Mouse (Mus musculus): ENCODE measurements around the gene Samd5.

Gene Samd5

GRCm38 (mm10) chr10:9579374-9579773 is 95.6 kb downstream of the Samd5 start:
- no peaks in the 10 kb centered on the region for H3K36me3 ChIP-seq (ENCODE audit: insufficient read depth, low read length)
- no peaks in the 10 kb centered on the region for H3K4me1 ChIP-seq (replicated peaks; ENCODE audit: low read depth, low read length)
- H3K4me3 ChIP-seq (replicated peaks; ENCODE audit: low read length): no peak overlapping the region
- TF ChIP-seq CTCF (conservative IDR thresholded peaks at IDR 0.05; ENCODE audit: low read length) (no peak), POU5F1 (IDR thresholded peaks at IDR 0.05; ENCODE audit: borderline replicate concordance, low read length) (no peak), NANOG (IDR thresholded peaks at IDR 0.05; ENCODE audit: borderline replicate concordance, low read length) (no peak)
- H3K27me3 ChIP-seq (ENCODE audit: insufficient read depth, low read length): no peaks in the 10 kb centered on the region
- H3K9me3 ChIP-seq (ENCODE audit: low read length): peaks cover 41% of the 10 kb centered on the region

- Histone ChIP-seq H3K9me3 (ENCODE audit: low read length) (peaks cover 37% of the 10 kb centered on the region), H3K4me3 (replicated peaks; ENCODE audit: low read length) (no peak overlapping the region), H3K36me3 (ENCODE audit: insufficient read depth, low read length) (no peaks in the 10 kb centered on the region), H3K4me1 (replicated peaks; ENCODE audit: low read depth, low read length) (no peaks in the 10 kb centered on the region), H3K27me3 (ENCODE audit: insufficient read depth, low read length) (no peaks in the 10 kb centered on the region)
- no peak for TF ChIP-seq NANOG (IDR thresholded peaks at IDR 0.05; ENCODE audit: borderline replicate concordance, low read length)
- TF ChIP-seq POU5F1 (IDR thresholded peaks at IDR 0.05; ENCODE audit: borderline replicate concordance, low read length): no peak
- peak; percentile 83 for TF ChIP-seq CTCF (conservative IDR thresholded peaks at IDR 0.05; ENCODE audit: low read length)
Measured at GRCm38 (mm10) chr10:9575605-9576004, 99.4 kb downstream of the Samd5 start.

GRCm38 (mm10) chr10:9574135-9574534 is 100.9 kb downstream of the Samd5 start:
- H3K27me3 ChIP-seq (ENCODE audit: insufficient read depth, low read length): no peaks in the 10 kb centered on the region
- H3K36me3 ChIP-seq (ENCODE audit: insufficient read depth, low read length): no peaks in the 10 kb centered on the region
- TF ChIP-seq NANOG (IDR thresholded peaks at IDR 0.05; ENCODE audit: borderline replicate concordance, low read length): no peak
- H3K9me3 ChIP-seq (ENCODE audit: low read length): peaks cover 23% of the 10 kb centered on the region
- no peaks in the 10 kb centered on the region for H3K4me1 ChIP-seq (replicated peaks; ENCODE audit: low read depth, low read length)
- H3K4me3 ChIP-seq (replicated peaks; ENCODE audit: low read length): no peak overlapping the region

Data from E14TG2a.4 (cell line).